Mouse (Mus musculus) bone marrow macrophage, adult 2 months (primary cell): ENCODE results near the gene Als2.

Experiments used
- CTCF ChIP-seq: IDR thresholded peaks from 2 replicates; pipeline ENCODE4 v1.5.1; 2012; ENCODE audit warnings: low read depth, mild to moderate bottlenecking, low read length, moderate library complexity
- POLR2A ChIP-seq: IDR thresholded peaks from 2 replicates; pipeline ENCODE4 v1.6.1; 2012; ENCODE audit warnings: mild to moderate bottlenecking, low read depth, low read length, borderline replicate concordance

GRCm38 (mm10) chr1:59166232-59166905 lies 70.7 kb downstream of the Als2 start:
- TF ChIP-seq POLR2A (no peak), CTCF (no peak)
